14 mouse cellular contexts compared by ENCODE assay signal in genomic region chr11:65003611-65004010, GRCm38 (mm10).
"Had no signal": no experiment of that assay in that cellular context is flagged by ENCODE, and none has a peak within 500 bp of the region (broad histone marks: within the 10 kb centered on the region; RNA-seq: fewer than 3 reads in every experiment).

No protein-coding gene starts in this region.

- DNase-seq: kidney, adult 9 months; kidney, postnatal 14 days; kidney, postnatal 4 days; layer of hippocampus, adult 9-11 months; liver; lung, adult 18-20 months; lung, postnatal 10 days; lung, postnatal 36 days; right cerebral cortex, adult 18-20 months; right cerebral cortex, postnatal 25 days; spleen, adult 18-20 months; thymus, postnatal 25 days had no signal

- ATAC-seq: liver, embryonic 12.5 days; midbrain, embryonic 15.5 days had no signal
